Mouse (Mus musculus): ENCODE measurements around the gene Obscn. TPM values are rescaled to one million over a fixed set of nuclear protein-coding genes. Genes with fewer than 3 reads are reported as not detected.
A peak's percentile ranks its signal among the peaks of the same experiment; 100 is the strongest.

Obscn gene
- total and polyA plus RNA-seq, 3 experiments, result 315 to 894 (median 667) TPM

DNA sequence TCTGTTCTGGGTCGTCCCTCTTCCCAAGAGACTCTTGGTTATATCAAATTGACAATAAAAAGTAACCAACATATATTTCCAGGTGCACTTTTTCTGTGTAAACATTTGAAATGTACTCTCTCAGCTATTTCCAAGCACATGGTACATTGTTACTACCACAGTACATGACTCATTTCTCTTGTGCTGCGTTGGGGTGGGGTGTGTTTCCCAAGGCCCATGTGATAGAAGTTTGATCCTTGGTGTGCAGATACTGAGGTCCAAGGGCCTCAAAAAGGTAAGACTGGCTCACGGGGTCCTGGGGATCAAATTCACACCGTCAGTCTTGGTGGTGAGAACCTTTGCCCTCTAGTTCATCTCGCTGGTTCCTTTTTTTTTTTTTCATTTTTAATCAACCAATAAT lies 38.4 kb downstream of the Obscn start:
- Histone ChIP-seq H3K36me3 (ENCODE audit: control insufficient read depth, insufficient read depth, low read length) (no peaks in the 10 kb centered on the region; the same call in 1 of the 2 replicates), H3K27ac (no peak overlapping the region), H3K4me1 (ENCODE audit: control insufficient read depth, insufficient read depth, low read length) (no peaks in the 10 kb centered on the region), H3K9ac (ENCODE audit: low read depth, low read length) (no peak overlapping the region), H3K4me3 (no peak overlapping the region), H3K79me2 (replicated peaks; ENCODE audit: control insufficient read depth, insufficient read depth, low read length) (no peaks in the 10 kb centered on the region; the same call in 1 of the 2 replicates), H3K27me3 (ENCODE audit: control insufficient read depth, insufficient read depth, low read length) (no peaks in the 10 kb centered on the region)
- DNase-seq, result no peak
- TF ChIP-seq POLR2A (IDR thresholded peaks at IDR 0.05; ENCODE audit: insufficient read depth, low read depth, low read length), result no peak
- no peak for TF ChIP-seq EP300 (IDR thresholded peaks at IDR 0.05; ENCODE audit: insufficient read depth, low read depth, low read length)
- TF ChIP-seq CTCF (IDR thresholded peaks at IDR 0.05), result no peak
- 65% methylated on average over 5 of the region's 5 CpGs for WGBS
- intact Hi-C loops (cut with DNase I), result loop anchor here (2.0 to 5.0 kb wide), 2 partner anchors 91 to 195 kb away; partner anchors contain the start of gene Wnt3a

DNA sequence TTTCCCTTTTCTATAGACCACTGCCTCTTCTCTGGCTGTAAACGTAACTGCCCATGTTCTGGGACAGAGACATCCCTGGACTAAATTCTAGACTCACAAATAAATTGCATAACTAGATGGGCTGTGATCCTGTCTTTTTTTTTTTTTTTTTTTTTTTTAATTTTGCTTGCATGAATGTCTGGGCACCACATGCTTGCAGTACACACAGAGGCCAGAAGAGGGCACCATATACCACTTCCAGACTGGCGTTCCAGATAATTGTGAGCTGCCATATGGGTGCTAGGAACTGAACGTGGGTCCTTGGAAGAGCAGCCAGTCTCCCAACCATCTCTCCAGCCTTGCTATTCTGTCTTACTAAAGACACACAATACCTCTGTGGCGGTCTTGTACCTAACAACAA lies 42.0 kb downstream of the Obscn start:
- Histone ChIP-seq H3K4me3 (no peak overlapping the region), H3K27ac (no peak overlapping the region), H3K79me2 (replicated peaks; ENCODE audit: control insufficient read depth, insufficient read depth, low read length) (no peaks in the 10 kb centered on the region; the same call in 1 of the 2 replicates), H3K4me1 (ENCODE audit: control insufficient read depth, insufficient read depth, low read length) (no peaks in the 10 kb centered on the region), H3K36me3 (ENCODE audit: control insufficient read depth, insufficient read depth, low read length) (no peaks in the 10 kb centered on the region; the same call in 1 of the 2 replicates), H3K9ac (ENCODE audit: low read depth, low read length) (no peak overlapping the region), H3K27me3 (ENCODE audit: control insufficient read depth, insufficient read depth, low read length) (no peaks in the 10 kb centered on the region)
- intact Hi-C loops (cut with DNase I), result no loop called here
- TF ChIP-seq EP300 (IDR thresholded peaks at IDR 0.05; ENCODE audit: insufficient read depth, low read depth, low read length), result no peak
- peak; percentile 61 for TF ChIP-seq CTCF (IDR thresholded peaks at IDR 0.05)
- no peak for TF ChIP-seq POLR2A (IDR thresholded peaks at IDR 0.05; ENCODE audit: insufficient read depth, low read depth, low read length)
- WGBS, result 65% methylated on average over 4 of the region's 4 CpGs
- DNase-seq, result no peak

DNA sequence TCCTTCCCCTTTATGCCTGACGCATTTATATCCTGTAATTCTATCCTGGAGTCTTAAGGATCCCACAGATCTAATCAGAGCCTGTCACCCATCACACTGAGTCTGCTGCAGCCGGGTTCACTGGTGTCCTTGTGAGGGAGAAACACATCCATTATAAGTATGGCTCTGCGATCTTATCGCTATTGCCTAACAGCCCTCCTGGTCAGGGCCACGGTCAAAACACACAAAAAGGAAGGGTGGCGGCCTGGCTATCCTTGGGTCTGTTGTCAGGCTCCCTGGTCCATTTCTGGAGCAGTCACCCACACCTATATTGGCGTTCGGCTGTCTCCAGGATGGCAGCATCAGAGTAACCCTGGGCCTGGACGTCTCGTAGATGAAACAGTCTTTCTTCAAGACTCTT lies 48.6 kb downstream of the Obscn start:
- intact Hi-C loops (cut with DNase I), result no loop called here
- H3K4me1 ChIP-seq (ENCODE audit: control insufficient read depth, insufficient read depth, low read length), result no peaks in the 10 kb centered on the region
- DNase-seq, result no peak
- no peak for TF ChIP-seq POLR2A (IDR thresholded peaks at IDR 0.05; ENCODE audit: insufficient read depth, low read depth, low read length)
- no peak for TF ChIP-seq EP300 (IDR thresholded peaks at IDR 0.05; ENCODE audit: insufficient read depth, low read depth, low read length)
- no peak for TF ChIP-seq CTCF (IDR thresholded peaks at IDR 0.05)
- H3K27ac ChIP-seq, result no peak overlapping the region
- peaks cover 2% of the 10 kb centered on the region; the same call in 1 of the 2 replicates for H3K36me3 ChIP-seq (ENCODE audit: control insufficient read depth, insufficient read depth, low read length)
- H3K9ac ChIP-seq (ENCODE audit: low read depth, low read length), result no peak overlapping the region
- H3K27me3 ChIP-seq (ENCODE audit: control insufficient read depth, insufficient read depth, low read length), result no peaks in the 10 kb centered on the region
- H3K79me2 ChIP-seq (replicated peaks; ENCODE audit: control insufficient read depth, insufficient read depth, low read length), result 0 out of 2 replicates have a peak, but pooled peaks cover 2% of the 10 kb centered on the region
- no peak overlapping the region for H3K4me3 ChIP-seq
- WGBS, result 83% methylated on average over 10 of the region's 10 CpGs

DNA sequence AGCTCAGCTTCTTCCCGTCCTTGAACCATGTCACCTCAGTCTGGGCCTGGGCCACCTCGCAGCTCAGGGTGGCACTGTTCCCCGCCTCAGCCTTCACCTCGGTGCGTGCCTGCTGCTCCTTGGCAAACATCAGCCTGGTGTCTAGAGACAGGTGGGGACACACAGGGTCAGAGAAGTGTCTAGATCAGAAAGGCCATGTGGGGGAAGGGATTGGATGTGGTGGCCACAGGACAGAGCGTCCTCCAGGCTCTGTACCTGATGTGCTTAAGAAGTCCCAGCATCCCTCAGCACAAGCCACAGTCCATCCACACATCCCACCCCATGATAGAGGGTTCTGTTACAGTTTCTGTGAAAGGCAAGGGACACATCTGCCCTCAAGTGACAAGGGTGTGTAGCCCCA lies 51.0 kb downstream of the Obscn start:
- peaks cover 2% of the 10 kb centered on the region; the same call in 1 of the 2 replicates for H3K36me3 ChIP-seq (ENCODE audit: control insufficient read depth, insufficient read depth, low read length)
- WGBS, result 65% methylated on average over 6 of the region's 6 CpGs
- DNase-seq, result peak in 1 of 2 experiments; percentile 18
- no peak overlapping the region for H3K27ac ChIP-seq
- intact Hi-C loops (cut with DNase I), result no loop called here
- H3K79me2 ChIP-seq (replicated peaks; ENCODE audit: control insufficient read depth, insufficient read depth, low read length), result 0 out of 2 replicates have a peak, but pooled peaks cover 2% of the 10 kb centered on the region
- no peak overlapping the region for H3K4me3 ChIP-seq
- no peaks in the 10 kb centered on the region for H3K27me3 ChIP-seq (ENCODE audit: control insufficient read depth, insufficient read depth, low read length)
- H3K9ac ChIP-seq (ENCODE audit: low read depth, low read length), result no peak overlapping the region
- no peaks in the 10 kb centered on the region; the same call in 1 of the 2 replicates for H3K4me1 ChIP-seq (ENCODE audit: control insufficient read depth, insufficient read depth, low read length)
- TF ChIP-seq POLR2A (IDR thresholded peaks at IDR 0.05; ENCODE audit: insufficient read depth, low read depth, low read length) (no peak), EP300 (IDR thresholded peaks at IDR 0.05; ENCODE audit: insufficient read depth, low read depth, low read length) (no peak), CTCF (IDR thresholded peaks at IDR 0.05) (no peak)

DNA sequence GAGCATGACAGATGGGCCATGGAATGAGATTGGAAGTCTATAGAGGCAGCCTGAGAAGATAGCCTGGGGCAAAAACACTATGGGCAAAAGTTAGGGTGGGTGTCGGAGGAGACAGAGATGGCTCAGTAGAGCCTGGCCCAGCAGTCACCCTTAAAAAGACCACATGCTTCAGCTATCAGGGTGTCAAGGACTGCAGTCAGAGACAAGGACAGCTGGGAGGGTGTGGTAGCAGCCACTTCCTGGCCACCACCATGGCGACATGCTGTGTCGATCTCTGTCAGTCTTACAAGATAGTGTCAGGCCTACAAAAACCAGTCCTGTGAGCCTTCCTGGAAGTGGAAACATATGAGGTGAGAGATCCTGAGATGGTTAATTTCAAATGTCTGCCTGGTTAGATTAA lies 53.1 kb downstream of the Obscn start:
- no peaks in the 10 kb centered on the region for H3K27me3 ChIP-seq (ENCODE audit: control insufficient read depth, insufficient read depth, low read length)
- H3K9ac ChIP-seq (ENCODE audit: low read depth, low read length), result no peak overlapping the region
- WGBS, result 26% methylated on average over 3 of the region's 3 CpGs
- DNase-seq, result peak in 1 of 2 experiments; percentile 17
- TF ChIP-seq EP300 (IDR thresholded peaks at IDR 0.05; ENCODE audit: insufficient read depth, low read depth, low read length) (0 out of 2 replicates have a peak, but pooled peaks have one; percentile 12), POLR2A (IDR thresholded peaks at IDR 0.05; ENCODE audit: insufficient read depth, low read depth, low read length) (no peak)
- no peak overlapping the region for H3K4me3 ChIP-seq
- H3K79me2 ChIP-seq (replicated peaks; ENCODE audit: control insufficient read depth, insufficient read depth, low read length), result 0 out of 2 replicates have a peak, but pooled peaks cover 2% of the 10 kb centered on the region
- no peaks in the 10 kb centered on the region; the same call in 1 of the 2 replicates for H3K4me1 ChIP-seq (ENCODE audit: control insufficient read depth, insufficient read depth, low read length)
- intact Hi-C loops (cut with DNase I), result no loop called here
- H3K36me3 ChIP-seq (ENCODE audit: control insufficient read depth, insufficient read depth, low read length), result peaks cover 2% of the 10 kb centered on the region; the same call in 1 of the 2 replicates
- H3K27ac ChIP-seq, result no peak overlapping the region

DNA sequence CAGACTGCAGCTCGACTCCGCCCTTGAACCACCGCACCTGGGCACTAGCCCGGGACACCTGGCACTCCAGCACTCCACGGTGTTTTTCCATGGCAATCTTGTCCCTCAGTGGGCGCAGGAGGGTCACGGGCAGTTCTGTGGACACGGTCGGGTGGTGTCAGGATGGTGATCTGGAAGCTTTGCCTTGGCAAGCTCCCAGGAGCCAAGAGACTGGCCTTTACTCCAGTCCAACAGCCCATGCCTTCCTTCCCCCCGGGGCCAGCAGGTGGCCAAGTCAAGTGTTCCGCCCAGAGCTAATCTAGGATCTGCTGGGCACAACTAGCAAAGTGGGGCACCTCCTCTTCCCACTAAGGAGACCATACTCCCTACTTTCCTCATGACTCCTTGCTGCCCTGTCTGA lies 57.9 kb downstream of the Obscn start:
- peak; percentile 27 to 37 for DNase-seq
- H3K4me1 ChIP-seq (ENCODE audit: control insufficient read depth, insufficient read depth, low read length), result no peaks in the 10 kb centered on the region; the same call in 1 of the 2 replicates
- no peak overlapping the region for H3K9ac ChIP-seq (ENCODE audit: low read depth, low read length)
- 59% methylated on average over 11 of the region's 11 CpGs for WGBS
- H3K27ac ChIP-seq, result no peak overlapping the region
- H3K27me3 ChIP-seq (ENCODE audit: control insufficient read depth, insufficient read depth, low read length), result no peaks in the 10 kb centered on the region
- no peaks in the 10 kb centered on the region for H3K79me2 ChIP-seq (replicated peaks; ENCODE audit: control insufficient read depth, insufficient read depth, low read length)
- intact Hi-C loops (cut with DNase I), result no loop called here
- H3K36me3 ChIP-seq (ENCODE audit: control insufficient read depth, insufficient read depth, low read length), result no peaks in the 10 kb centered on the region
- H3K4me3 ChIP-seq, result no peak overlapping the region
- TF ChIP-seq POLR2A (IDR thresholded peaks at IDR 0.05; ENCODE audit: insufficient read depth, low read depth, low read length) (no peak), CTCF (IDR thresholded peaks at IDR 0.05) (peak; percentile 30)

Measured in heart, adult 2 months (tissue).